Mouse (Mus musculus) heart, postnatal 0 days (tissue): ENCODE measurements at regions not wholly inside any gene's neighbourhood (a gene's known extent, or its start where the extent isn't known, plus 50 kb on each side); places are given as distances from the start of the nearest gene placed in this dataset.

Source experiments
- CTCF ChIP-seq: IDR thresholded peaks from 2 replicates; pipeline ENCODE4 v1.5.1; 2016; ENCODE audit warnings: antibody characterized with exemption, control low read depth, low read depth
- EP300 ChIP-seq: IDR thresholded peaks from 2 replicates; pipeline ENCODE4 v1.6.1; 2016; ENCODE audit warnings: antibody characterized with exemption, low read depth

GRCm38 (mm10) chr6:94865498-94865897 is 165.5 kb upstream of the Lrig1 start:
- TF ChIP-seq CTCF (no peak), EP300 (0 out of 2 replicates have a peak, but pooled peaks have one; percentile 38)
